ENCODE assay signal across 8 mouse cellular contexts in genomic region chr11:3913316-3914108, GRCm38 (mm10). TPM values are rescaled to one million over a fixed set of nuclear protein-coding genes. Genes with fewer than 3 reads are reported as not detected.
DNase-seq lines count a peak whose midpoint lies in the region; ATAC-seq and TF ChIP-seq lines count a peak whose summit lies in the region.

No protein-coding gene starts in this region.

- 0 out of 2 replicates have a peak overlapping the region, but pooled peaks have one; percentile 43 for H3K27ac ChIP-seq in heart, embryonic 11.5 days (ENCODE audit: low read depth, low read length)
- H3K27ac ChIP-seq in kidney, embryonic 16.5 days (ENCODE audit: low read length), result peak overlapping the region; percentile 47
- no peak overlapping the region for H3K27ac ChIP-seq in liver, adult 2 months (replicated peaks; ENCODE audit: insufficient read depth, low read depth, low read length)

- peak; percentile 69 for ATAC-seq in heart, embryonic 11.5 days (replicated peaks; ENCODE audit: insufficient number of reproducible peaks, low FRiP score, low TSS enrichment)
- ATAC-seq in kidney, embryonic 16.5 days (ENCODE audit: low FRiP score, low TSS enrichment), result peak; percentile 84
- ATAC-seq in monocyte, adult 5-6 weeks (replicated peaks; ENCODE audit: insufficient number of reproducible peaks, low FRiP score, low TSS enrichment, poor library complexity, severe bottlenecking), result peak; percentile 48

- H3K9me3 ChIP-seq in erythroblast, embryonic 14.5 days (ENCODE audit: control insufficient read depth, low read length), result peaks cover 6% of the 10 kb centered on the region; the same call in 1 of the 2 replicates
- H3K9me3 ChIP-seq in heart, embryonic 11.5 days (replicated peaks; ENCODE audit: control insufficient read depth, low read length), result no peaks in the 10 kb centered on the region
- no peaks in the 10 kb centered on the region for H3K9me3 ChIP-seq in kidney, embryonic 16.5 days (ENCODE audit: low read length)

- H3K79me2 ChIP-seq in liver, adult 2 months (ENCODE audit: control insufficient read depth, insufficient read depth, low read length), result no peaks in the 10 kb centered on the region

- DNase-seq in CD4-positive helper T cell, adult 2 months (ENCODE audit: low read depth, low spot score), result peak; percentile 86
- peak; percentile 81 for DNase-seq in brain, embryonic 18.5 days (ENCODE audit: low read depth, low spot score)
- peak; percentile 66 for DNase-seq in liver, adult 2 months (ENCODE audit: extremely low read depth, low read depth, low spot score)
- peak; percentile 81 to 82 for DNase-seq in spleen, postnatal 36 days (ENCODE audit: low spot score in 2 of 2)

- WGBS in heart, embryonic 11.5 days (ENCODE audit: insufficient replicate concordance), result under 1% methylated on average over 65 of the region's 65 CpGs
- 0% methylated on average over 65 of the region's 65 CpGs for WGBS in kidney, embryonic 16.5 days
- 2% methylated on average over 65 of the region's 65 CpGs for WGBS in liver, adult 2 months

- peak overlapping the region; percentile 71 for H3K9ac ChIP-seq in heart, embryonic 11.5 days (ENCODE audit: low read depth, low read length)
- H3K9ac ChIP-seq in kidney, embryonic 16.5 days (replicated peaks; ENCODE audit: low read length), result peak overlapping the region; percentile 71
- H3K9ac ChIP-seq in liver, adult 2 months (ENCODE audit: low read depth, low read length), result peak overlapping the region; percentile 32

- H3K36me3 ChIP-seq in erythroblast, embryonic 14.5 days (ENCODE audit: control insufficient read depth), result no peaks in the 10 kb centered on the region
- no peaks in the 10 kb centered on the region for H3K36me3 ChIP-seq in heart, embryonic 11.5 days (ENCODE audit: control insufficient read depth, insufficient read depth, low read length)
- no peaks in the 10 kb centered on the region for H3K36me3 ChIP-seq in kidney, embryonic 16.5 days (ENCODE audit: insufficient read depth, low read length)
- no peaks in the 10 kb centered on the region for H3K36me3 ChIP-seq in liver, adult 2 months (ENCODE audit: control insufficient read depth, insufficient read depth, low read length)

- H3K4me2 ChIP-seq in heart, embryonic 11.5 days, result peak overlapping the region; percentile 96
- H3K4me2 ChIP-seq in kidney, embryonic 16.5 days (replicated peaks; ENCODE audit: low read depth, low read length), result peak overlapping the region; percentile 95

- TF ChIP-seq CTCF in liver, adult 2 months (IDR thresholded peaks at IDR 0.05; ENCODE audit: low read depth, low read length), result no peak

- H3K4me3 ChIP-seq in erythroblast, embryonic 14.5 days (replicated peaks), result peak overlapping the region; percentile 45
- peak overlapping the region; percentile 65 for H3K4me3 ChIP-seq in heart, embryonic 11.5 days (ENCODE audit: low read depth, low read length)
- H3K4me3 ChIP-seq in kidney, embryonic 16.5 days (ENCODE audit: low read length), result peak overlapping the region; percentile 60
- peak overlapping the region; percentile 58 for H3K4me3 ChIP-seq in liver, adult 2 months (ENCODE audit: insufficient read depth, low read depth, low read length)

- peaks cover 22% of the 10 kb centered on the region for H3K4me1 ChIP-seq in erythroblast, embryonic 14.5 days (ENCODE audit: control insufficient read depth)
- peaks cover 33% of the 10 kb centered on the region for H3K4me1 ChIP-seq in heart, embryonic 11.5 days (ENCODE audit: control insufficient read depth, insufficient read depth, low read length)
- H3K4me1 ChIP-seq in kidney, embryonic 16.5 days (ENCODE audit: insufficient read depth, low read length), result peaks cover 29% of the 10 kb centered on the region
- H3K4me1 ChIP-seq in liver, adult 2 months (ENCODE audit: control insufficient read depth, insufficient read depth, low read length), result peaks cover 3% of the 10 kb centered on the region; the same call in 1 of the 2 replicates

- TF ChIP-seq POLR2A in liver, adult 2 months (IDR thresholded peaks at IDR 0.05; ENCODE audit: extremely low read depth, insufficient read depth, low read length), result no peak

- H3K27me3 ChIP-seq in erythroblast, embryonic 14.5 days (ENCODE audit: control insufficient read depth), result peaks cover 44% of the 10 kb centered on the region
- H3K27me3 ChIP-seq in heart, embryonic 11.5 days (ENCODE audit: control insufficient read depth, insufficient read depth, low read length), result 0 out of 2 replicates have a peak, but pooled peaks cover 7% of the 10 kb centered on the region
- H3K27me3 ChIP-seq in kidney, embryonic 16.5 days (ENCODE audit: insufficient read depth, low read length), result no peaks in the 10 kb centered on the region; the same call in 1 of the 2 replicates
- peaks cover 5% of the 10 kb centered on the region for H3K27me3 ChIP-seq in liver, adult 2 months (ENCODE audit: control insufficient read depth, insufficient read depth, low read length)

RNA-seq across cellular contexts. Expression of gene Slc35e4, which starts 1.0 kb away (rescaled TPM):
- 0.04 and 0.14 TPM in 2 replicates for polyA plus RNA-seq in erythroblast, embryonic 14.5 days (2012)
- 2.9 and 3.0 TPM in 2 replicates for polyA plus RNA-seq in heart, embryonic 11.5 days (2014; fragmentation: Nextera tagmentation; extraction: Ambion mirVana)
- 5.0 and 6.1 TPM in 2 replicates for polyA plus RNA-seq in kidney, embryonic 16.5 days (2015; fragmentation: Nextera tagmentation; extraction: Ambion mirVana)
- 0.18 and 0.34 TPM in 2 replicates for total RNA-seq in liver, adult 2 months (2014; rRNA removed)
- 0.27 and 0.46 TPM in 2 replicates for polyA plus RNA-seq in liver, adult 2 months (2012; rRNA removed)
- 7.2 to 8.1 TPM (median 7.8 TPM) in 3 replicates for total RNA-seq in monocyte, adult 5-6 weeks (2017)

RNA-seq across cellular contexts. Expression of gene Tcn2, which starts 18.4 kb away (rescaled TPM):
- polyA plus RNA-seq in erythroblast, embryonic 14.5 days (2012), result 0.07 and 0.08 TPM in 2 replicates
- 71.2 and 72.5 TPM in 2 replicates for polyA plus RNA-seq in heart, embryonic 11.5 days (2014; fragmentation: Nextera tagmentation; extraction: Ambion mirVana)
- 152 and 173 TPM in 2 replicates for polyA plus RNA-seq in kidney, embryonic 16.5 days (2015; fragmentation: Nextera tagmentation; extraction: Ambion mirVana)
- total RNA-seq in liver, adult 2 months (2014; rRNA removed), result 101 and 110 TPM in 2 replicates
- polyA plus RNA-seq in liver, adult 2 months (2012; rRNA removed), result 211 and 236 TPM in 2 replicates
- total RNA-seq in monocyte, adult 5-6 weeks (2017), result 35.6 to 51.2 TPM (median 43.7 TPM) in 3 replicates

RNA-seq across cellular contexts. Expression of gene Dusp18, which starts 18.5 kb away (rescaled TPM):
- not detected in 2 replicates for polyA plus RNA-seq in erythroblast, embryonic 14.5 days (2012)
- polyA plus RNA-seq in heart, embryonic 11.5 days (2014; fragmentation: Nextera tagmentation; extraction: Ambion mirVana), result 11.9 and 12.2 TPM in 2 replicates
- 14.7 and 16.4 TPM in 2 replicates for polyA plus RNA-seq in kidney, embryonic 16.5 days (2015; fragmentation: Nextera tagmentation; extraction: Ambion mirVana)
- total RNA-seq in liver, adult 2 months (2014; rRNA removed), result under 0.01 and 0.07 TPM in 2 replicates
- 0.05 TPM in 2 replicates for polyA plus RNA-seq in liver, adult 2 months (2012; rRNA removed)
- total RNA-seq in monocyte, adult 5-6 weeks (2017), result 0.29 to 1.8 TPM (median 0.57 TPM) in 3 replicates

RNA-seq across cellular contexts. Expression of gene 4921536K21Rik, which starts 18.6 kb away (rescaled TPM):
- 0.02 TPM in 1 of 2 replicates, not detected in the other for polyA plus RNA-seq in erythroblast, embryonic 14.5 days (2012)
- not detected in 2 replicates for polyA plus RNA-seq in heart, embryonic 11.5 days (2014; fragmentation: Nextera tagmentation; extraction: Ambion mirVana)
- polyA plus RNA-seq in kidney, embryonic 16.5 days (2015; fragmentation: Nextera tagmentation; extraction: Ambion mirVana), result 0.62 and 0.71 TPM in 2 replicates
- total RNA-seq in liver, adult 2 months (2014; rRNA removed), result not detected in 2 replicates
- polyA plus RNA-seq in liver, adult 2 months (2012; rRNA removed), result not detected in 2 replicates
- total RNA-seq in monocyte, adult 5-6 weeks (2017), result not detected in 3 replicates

RNA-seq across cellular contexts. Expression of gene Osbp2, which starts 49.8 kb away (rescaled TPM):
- polyA plus RNA-seq in erythroblast, embryonic 14.5 days (2012), result not detected in 2 replicates
- polyA plus RNA-seq in heart, embryonic 11.5 days (2014; fragmentation: Nextera tagmentation; extraction: Ambion mirVana), result 0.13 and 0.23 TPM in 2 replicates
- polyA plus RNA-seq in kidney, embryonic 16.5 days (2015; fragmentation: Nextera tagmentation; extraction: Ambion mirVana), result 1.1 and 1.2 TPM in 2 replicates
- total RNA-seq in liver, adult 2 months (2014; rRNA removed), result 1.1 and 1.4 TPM in 2 replicates
- polyA plus RNA-seq in liver, adult 2 months (2012; rRNA removed), result 0.70 and 0.72 TPM in 2 replicates
- total RNA-seq in monocyte, adult 5-6 weeks (2017), result not detected in 3 replicates

Comparison
In these comparisons a context has a peak if more than half of its experiments do, and no peak if none do; other contexts are left out.
1. RNA of gene Tcn2, which starts 18.4 kb away (polyA plus RNA-seq): 211 to 236 TPM in liver, adult 2 months, 152 to 173 TPM in kidney, embryonic 16.5 days and 71.2 to 72.5 TPM in heart, embryonic 11.5 days; 0.07 to 0.08 TPM in erythroblast, embryonic 14.5 days; every median in the first group is over 10 times any median in the second.
2. RNA of gene Dusp18, which starts 18.5 kb away (polyA plus RNA-seq): 14.7 to 16.4 TPM in kidney, embryonic 16.5 days and 11.9 to 12.2 TPM in heart, embryonic 11.5 days; 0.05 TPM in liver, adult 2 months and not detected in erythroblast, embryonic 14.5 days; every median in the first group is over 10 times any median in the second.
3. Peak in every context shown above with its lines, with median percentiles within 50 percentile points of each other: DNase-seq, H3K4me3 ChIP-seq, ATAC-seq and H3K9ac ChIP-seq.